Mouse (Mus musculus) spleen, adult 2 months (tissue): ENCODE data around the gene Ulk1.

Experiments used
- CTCF ChIP-seq: fragments of 200-500 bp; IDR thresholded peaks from 2 replicates; pipeline ENCODE4 v1.5.1; 2011; ENCODE audit warnings: mild to moderate bottlenecking, inconsistent platforms; ENCODE audit not compliant: insufficient read depth, insufficient read length, insufficient replicate concordance; ENCODE audit errors: extremely low read depth
- POLR2A ChIP-seq: fragments of 200-500 bp; IDR thresholded peaks from 2 replicates; pipeline ENCODE4 v1.6.1; 2011; ENCODE audit warnings: low read depth, low read length, inconsistent platforms

- TF ChIP-seq CTCF (no peak), POLR2A (no peak)
These were observed 2.4 kb downstream of the Ulk1 start for GRCm38 (mm10) chr5:110807453-110807852.
